Comparison of ENCODE assay signal across 17 mouse cellular contexts in the genomic region with DNA sequence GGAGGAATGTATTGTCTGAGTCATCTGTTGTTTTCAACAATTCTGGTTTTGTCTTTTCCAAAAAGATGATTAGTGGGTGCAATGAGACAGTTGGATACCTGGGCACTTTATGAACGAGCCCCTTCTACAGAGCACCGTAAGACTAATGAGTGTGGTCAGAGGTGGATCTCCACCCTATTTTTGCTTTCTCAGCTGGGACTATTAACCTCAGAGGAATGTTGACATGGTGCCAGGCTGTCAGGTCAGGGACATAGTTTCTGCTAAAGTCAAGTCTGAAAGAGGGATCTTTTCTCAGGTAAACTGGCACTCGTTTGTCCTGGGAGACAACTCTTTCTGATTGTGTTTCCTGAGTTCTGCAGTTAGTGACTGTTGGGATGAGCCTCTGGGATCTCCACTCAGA. TPM values are rescaled to one million over a fixed set of nuclear protein-coding genes. Genes with fewer than 3 reads are reported as not detected.
A peak's percentile ranks its signal among the peaks of the same experiment; 100 is the strongest.
DNase-seq lines count a peak whose midpoint lies in the region; ATAC-seq and TF ChIP-seq lines count a peak whose summit lies in the region.
"Had no signal": no experiment of that assay in that cellular context is flagged by ENCODE, and none has a peak within 500 bp of the region (broad histone marks: within the 10 kb centered on the region; RNA-seq: fewer than 3 reads in every experiment).

No protein-coding gene starts in this region.

- no peak overlapping the region for H3K4me3 ChIP-seq in heart, embryonic 11.5 days (ENCODE audit: low read depth, low read length)
- H3K4me3 ChIP-seq in lung, postnatal 0 days (ENCODE audit: low read depth, low read length): no peak overlapping the region
- no peak overlapping the region for H3K4me3 ChIP-seq in embryonic fibroblast, embryonic 13.5 days (ENCODE audit: insufficient read depth, low read length)
- H3K4me3 ChIP-seq: heart, embryonic 15.5 days; hindbrain, embryonic 15.5 days; left cerebral cortex, adult 2 months; limb, embryonic 15.5 days; midbrain, embryonic 13.5 days had no signal

- TF ChIP-seq CTCF in lung, postnatal 0 days (IDR thresholded peaks at IDR 0.05): no peak
- TF ChIP-seq CTCF in embryonic fibroblast, embryonic 13.5 days (IDR thresholded peaks at IDR 0.05; ENCODE audit: borderline replicate concordance, insufficient read depth, low read length): no peak

- no peak for TF ChIP-seq POLR2A in embryonic fibroblast, embryonic 13.5 days (IDR thresholded peaks at IDR 0.05; ENCODE audit: low read depth, low read length)

- no peak overlapping the region for H3K4me2 ChIP-seq in heart, embryonic 11.5 days
- no peak overlapping the region for H3K4me2 ChIP-seq in lung, postnatal 0 days (replicated peaks; ENCODE audit: low read depth, low read length)
- H3K4me2 ChIP-seq: heart, embryonic 15.5 days; hindbrain, embryonic 15.5 days; limb, embryonic 15.5 days; midbrain, embryonic 13.5 days had no signal

- peaks cover under 1% of the 10 kb centered on the region; the same call in 1 of the 2 replicates for H3K4me1 ChIP-seq in heart, embryonic 11.5 days (ENCODE audit: control insufficient read depth, insufficient read depth, low read length)
- H3K4me1 ChIP-seq in lung, postnatal 0 days (ENCODE audit: insufficient read depth, low read depth, low read length): no peaks in the 10 kb centered on the region; the same call in 1 of the 2 replicates
- H3K4me1 ChIP-seq in embryonic fibroblast, embryonic 13.5 days (ENCODE audit: control insufficient read depth, insufficient read depth, low read length): peaks cover 13% of the 10 kb centered on the region
- H3K4me1 ChIP-seq: hindbrain, embryonic 15.5 days had no signal

- no peaks in the 10 kb centered on the region for H3K36me3 ChIP-seq in heart, embryonic 11.5 days (ENCODE audit: control insufficient read depth, insufficient read depth, low read length)
- no peaks in the 10 kb centered on the region for H3K36me3 ChIP-seq in lung, postnatal 0 days (ENCODE audit: insufficient read depth, low read length)
- H3K36me3 ChIP-seq: hindbrain, embryonic 15.5 days; limb, embryonic 15.5 days had no signal

- no peak for ATAC-seq in heart, embryonic 11.5 days (replicated peaks; ENCODE audit: insufficient number of reproducible peaks, low FRiP score, low TSS enrichment)
- no peak for ATAC-seq in lung, postnatal 0 days
- no peak for ATAC-seq in inflammation-experienced regulatory T-cells, adult 6 months
- ATAC-seq: forebrain, postnatal 0 days; midbrain, embryonic 13.5 days had no signal

- H3K27me3 ChIP-seq in heart, embryonic 11.5 days (ENCODE audit: control insufficient read depth, insufficient read depth, low read length): no peaks in the 10 kb centered on the region
- no peaks in the 10 kb centered on the region for H3K27me3 ChIP-seq in lung, postnatal 0 days (replicated peaks; ENCODE audit: insufficient read depth, low read length)
- H3K27me3 ChIP-seq: heart, embryonic 15.5 days; hindbrain, embryonic 15.5 days; limb, embryonic 15.5 days; midbrain, embryonic 13.5 days had no signal

- 73% methylated on average over 3 of the region's 3 CpGs for WGBS in heart, embryonic 11.5 days (ENCODE audit: insufficient replicate concordance)
- WGBS in lung, postnatal 0 days: 48% methylated on average over 3 of the region's 3 CpGs

- peak; percentile 83 for DNase-seq in heart, adult 11 months
- DNase-seq in lung, postnatal 0 days (ENCODE audit: low spot score): peak; percentile 33
- DNase-seq in lung, postnatal 10 days: no peak
- peak; percentile 54 for DNase-seq in lung, postnatal 36 days
- DNase-seq in thymus, adult 18-20 months: no peak
- DNase-seq: cerebellum, adult 8-10 months; forebrain, postnatal 0 days; gastrocnemius, postnatal 10 days; right cerebral cortex, postnatal 4 days had no signal

- TF ChIP-seq EP300 in lung, postnatal 0 days (IDR thresholded peaks at IDR 0.05): no peak

- H3K27ac ChIP-seq in heart, embryonic 11.5 days (ENCODE audit: low read depth, low read length): no peak overlapping the region
- no peak overlapping the region for H3K27ac ChIP-seq in lung, postnatal 0 days (ENCODE audit: low read length)
- 0 out of 2 replicates have a peak overlapping the region, but pooled peaks have one; percentile 11 for H3K27ac ChIP-seq in embryonic fibroblast, embryonic 13.5 days (ENCODE audit: insufficient read depth, low read length)
- H3K27ac ChIP-seq: heart, embryonic 15.5 days; hindbrain, embryonic 15.5 days; left cerebral cortex, adult 2 months; limb, embryonic 15.5 days; midbrain, embryonic 13.5 days had no signal

- H3K9me3 ChIP-seq in heart, embryonic 11.5 days (replicated peaks; ENCODE audit: control insufficient read depth, low read length): no peaks in the 10 kb centered on the region
- H3K9me3 ChIP-seq in lung, postnatal 0 days (ENCODE audit: low read length): no peaks in the 10 kb centered on the region
- H3K9me3 ChIP-seq: heart, embryonic 15.5 days; hindbrain, embryonic 15.5 days; limb, embryonic 15.5 days; midbrain, embryonic 13.5 days had no signal

- no peak overlapping the region for H3K9ac ChIP-seq in heart, embryonic 11.5 days (ENCODE audit: low read depth, low read length)
- no peak overlapping the region for H3K9ac ChIP-seq in lung, postnatal 0 days (replicated peaks; ENCODE audit: low read depth)
- H3K9ac ChIP-seq: forebrain, postnatal 0 days; heart, embryonic 15.5 days; hindbrain, embryonic 15.5 days; limb, embryonic 15.5 days; midbrain, embryonic 13.5 days had no signal

RNA-seq across cellular contexts. Expression of a gene that starts 26.8 kb away (rescaled TPM):
- 8.6 and 10.4 TPM in 2 replicates for polyA plus RNA-seq in heart, embryonic 11.5 days (2014; fragmentation: Nextera tagmentation; extraction: Ambion mirVana)
- polyA plus RNA-seq in lung, postnatal 0 days (2015; fragmentation: Nextera tagmentation; extraction: Ambion mirVana): 7.5 and 11.3 TPM in 2 replicates
- 41.8 and 52.6 TPM in 2 replicates for polyA plus RNA-seq in embryonic fibroblast, embryonic 13.5 days (2011; ENCODE audit: insufficient read length, low read depth, missing spikeins)
- 1 to 10 TPM; 1.8 to 2.6 (median 2.0) TPM for polyA plus RNA-seq in inflammation-experienced regulatory T-cells, adult 6 months (2017; shearing (Covaris generic))

RNA-seq across cellular contexts. Expression of a gene that starts 30.7 kb away (rescaled TPM):
- polyA plus RNA-seq in heart, embryonic 11.5 days (2014; fragmentation: Nextera tagmentation; extraction: Ambion mirVana): 8.7 and 9.3 TPM in 2 replicates
- 30.2 and 30.6 TPM in 2 replicates for polyA plus RNA-seq in lung, postnatal 0 days (2015; fragmentation: Nextera tagmentation; extraction: Ambion mirVana)
- 26.0 and 30.0 TPM in 2 replicates for polyA plus RNA-seq in embryonic fibroblast, embryonic 13.5 days (2011; ENCODE audit: insufficient read length, low read depth, missing spikeins)
- 10 to 100 TPM in 1 of 3 experiments, 1 to 10 TPM in 2; 7.4 to 13.1 (median 9.9) TPM for polyA plus RNA-seq in inflammation-experienced regulatory T-cells, adult 6 months (2017; shearing (Covaris generic))

RNA-seq across cellular contexts. Expression of a gene that starts 37.1 kb away (rescaled TPM):
- polyA plus RNA-seq in heart, embryonic 11.5 days (2014; fragmentation: Nextera tagmentation; extraction: Ambion mirVana): 119 and 126 TPM in 2 replicates
- 64.4 and 68.4 TPM in 2 replicates for polyA plus RNA-seq in lung, postnatal 0 days (2015; fragmentation: Nextera tagmentation; extraction: Ambion mirVana)
- 63.3 and 70.6 TPM in 2 replicates for polyA plus RNA-seq in embryonic fibroblast, embryonic 13.5 days (2011; ENCODE audit: insufficient read length, low read depth, missing spikeins)
- 10 to 100 TPM; 53.4 to 82.6 (median 56.6) TPM for polyA plus RNA-seq in inflammation-experienced regulatory T-cells, adult 6 months (2017; shearing (Covaris generic))

RNA-seq across cellular contexts. Expression of a gene that starts 45.9 kb away (rescaled TPM):
- polyA plus RNA-seq in heart, embryonic 11.5 days (2014; fragmentation: Nextera tagmentation; extraction: Ambion mirVana): 12.3 and 18.6 TPM in 2 replicates
- polyA plus RNA-seq in lung, postnatal 0 days (2015; fragmentation: Nextera tagmentation; extraction: Ambion mirVana): 1.9 and 2.2 TPM in 2 replicates
- polyA plus RNA-seq in embryonic fibroblast, embryonic 13.5 days (2011; ENCODE audit: insufficient read length, low read depth, missing spikeins): 1.8 and 2.0 TPM in 2 replicates
- 1 to 10 TPM; 1.2 to 1.5 (median 1.4) TPM for polyA plus RNA-seq in inflammation-experienced regulatory T-cells, adult 6 months (2017; shearing (Covaris generic))

Comparison
In these comparisons a context has a peak if more than half of its experiments do, and no peak if none do; other contexts are left out.
1. DNase-seq: peak in heart, adult 11 months (single experiment), lung, postnatal 0 days (single experiment) and lung, postnatal 36 days (single experiment); none in lung, postnatal 10 days (single experiment) and thymus, adult 18-20 months (0 of 2).